Comparison of ENCODE assay signal across 24 mouse cellular contexts in genomic region chr11:7949201-7949875, GRCm38 (mm10).
A peak's percentile ranks its signal among the peaks of the same experiment; 100 is the strongest.
DNase-seq lines count a peak whose midpoint lies in the region; ATAC-seq lines count a peak whose summit lies in the region.
"Had no signal": no experiment of that assay in that cellular context is flagged by ENCODE, and none has a peak within 500 bp of the region (broad histone marks: within the 10 kb centered on the region; RNA-seq: fewer than 3 reads in every experiment).

No protein-coding gene starts in this region.

- no peak for ATAC-seq in embryonic facial prominence, embryonic 12.5 days (ENCODE audit: insufficient number of reproducible peaks, insufficient read depth, low FRiP score, low TSS enrichment)
- ATAC-seq in embryonic facial prominence, embryonic 15.5 days (ENCODE audit: insufficient number of reproducible peaks, low FRiP score, low TSS enrichment, low read depth): no peak
- no peak for ATAC-seq in midbrain, embryonic 15.5 days (replicated peaks)
- no peak for ATAC-seq in monocyte, adult 5-6 weeks (replicated peaks; ENCODE audit: insufficient number of reproducible peaks, low FRiP score, low TSS enrichment, poor library complexity, severe bottlenecking)
- ATAC-seq: CD4-positive, CD25-positive, alpha-beta regulatory T cell, adult 4 months; forebrain, embryonic 14.5 days; forebrain, postnatal 0 days; intestine, postnatal 0 days had no signal

- WGBS in embryonic facial prominence, embryonic 12.5 days: 39% methylated on average over 6 of the region's 6 CpGs
- WGBS in embryonic facial prominence, embryonic 15.5 days: 39% methylated on average over 6 of the region's 6 CpGs
- WGBS in midbrain, embryonic 15.5 days: 79% methylated on average over 6 of the region's 6 CpGs

- H3K9ac ChIP-seq in embryonic facial prominence, embryonic 12.5 days: no peak overlapping the region
- H3K9ac ChIP-seq in embryonic facial prominence, embryonic 15.5 days: no peak overlapping the region
- no peak overlapping the region for H3K9ac ChIP-seq in midbrain, embryonic 15.5 days
- H3K9ac ChIP-seq: forebrain, postnatal 0 days; heart, embryonic 12.5 days; heart, embryonic 15.5 days; hindbrain, embryonic 14.5 days had no signal

- H3K9me3 ChIP-seq in embryonic facial prominence, embryonic 12.5 days: no peaks in the 10 kb centered on the region
- no peaks in the 10 kb centered on the region for H3K9me3 ChIP-seq in embryonic facial prominence, embryonic 15.5 days (replicated peaks)
- H3K9me3 ChIP-seq in midbrain, embryonic 15.5 days: no peaks in the 10 kb centered on the region
- H3K9me3 ChIP-seq: heart, embryonic 12.5 days; heart, embryonic 15.5 days; hindbrain, embryonic 10.5 days had no signal

- H3K4me2 ChIP-seq in embryonic facial prominence, embryonic 12.5 days (replicated peaks): no peak overlapping the region
- H3K4me2 ChIP-seq in embryonic facial prominence, embryonic 15.5 days (replicated peaks): no peak overlapping the region
- H3K4me2 ChIP-seq in midbrain, embryonic 15.5 days: no peak overlapping the region
- H3K4me2 ChIP-seq: heart, embryonic 12.5 days; heart, embryonic 15.5 days; hindbrain, embryonic 14.5 days had no signal

- intact Hi-C loops in left cerebral cortex, postnatal 4 days (cut with DNase I): no loop called here
- intact Hi-C loops in left cerebral cortex, postnatal 10 days (cut with DNase I): no loop called here

- H3K4me1 ChIP-seq in embryonic facial prominence, embryonic 12.5 days: no peaks in the 10 kb centered on the region
- no peaks in the 10 kb centered on the region for H3K4me1 ChIP-seq in embryonic facial prominence, embryonic 15.5 days
- no peaks in the 10 kb centered on the region for H3K4me1 ChIP-seq in midbrain, embryonic 15.5 days
- H3K4me1 ChIP-seq: heart, embryonic 12.5 days; heart, embryonic 15.5 days; hindbrain, embryonic 10.5 days had no signal

- 0 out of 2 replicates have a peak overlapping the region, but pooled peaks have one; percentile 24 for H3K27ac ChIP-seq in embryonic facial prominence, embryonic 12.5 days
- peak overlapping the region; percentile 48; the same call in 1 of the 2 replicates for H3K27ac ChIP-seq in embryonic facial prominence, embryonic 15.5 days (replicated peaks)
- no peak overlapping the region for H3K27ac ChIP-seq in midbrain, embryonic 15.5 days
- H3K27ac ChIP-seq: heart, embryonic 15.5 days; hindbrain, embryonic 10.5 days; hindbrain, embryonic 14.5 days had no signal

- H3K4me3 ChIP-seq in embryonic facial prominence, embryonic 12.5 days: no peak overlapping the region
- H3K4me3 ChIP-seq in embryonic facial prominence, embryonic 15.5 days (replicated peaks): no peak overlapping the region
- H3K4me3 ChIP-seq in midbrain, embryonic 15.5 days: no peak overlapping the region
- H3K4me3 ChIP-seq: heart, embryonic 12.5 days; heart, embryonic 15.5 days; hindbrain, embryonic 10.5 days had no signal

- no peaks in the 10 kb centered on the region for H3K27me3 ChIP-seq in embryonic facial prominence, embryonic 12.5 days
- no peaks in the 10 kb centered on the region for H3K27me3 ChIP-seq in embryonic facial prominence, embryonic 15.5 days
- H3K27me3 ChIP-seq in midbrain, embryonic 15.5 days (replicated peaks): no peaks in the 10 kb centered on the region
- H3K27me3 ChIP-seq: heart, embryonic 12.5 days; heart, embryonic 15.5 days had no signal

- peak; percentile 19 to 43 for DNase-seq in cerebellum, postnatal 25 days
- DNase-seq in cerebellum, adult 11-12 months: no peak
- peak; percentile 26 for DNase-seq in left cerebral cortex, postnatal 4 days
- DNase-seq in left cerebral cortex, postnatal 10 days (ENCODE audit: extremely low spot score in 1 of 2, low spot score in 2 of 2): no peak
- DNase-seq: adrenal gland, adult 8-10 months; adrenal gland, postnatal 25 days; cerebellum, adult 18-20 months; forebrain, postnatal 0 days; gastrocnemius, postnatal 25 days; heart, adult 18-20 months; heart, postnatal 10 days; heart, postnatal 36 days; kidney, adult 8-10 months had no signal

- H3K36me3 ChIP-seq in embryonic facial prominence, embryonic 12.5 days: no peaks in the 10 kb centered on the region
- H3K36me3 ChIP-seq in embryonic facial prominence, embryonic 15.5 days: no peaks in the 10 kb centered on the region
- no peaks in the 10 kb centered on the region for H3K36me3 ChIP-seq in midbrain, embryonic 15.5 days (replicated peaks)
- H3K36me3 ChIP-seq: heart, embryonic 12.5 days; heart, embryonic 15.5 days; hindbrain, embryonic 10.5 days had no signal

Comparison
In these comparisons a context has a peak if more than half of its experiments do, and no peak if none do; other contexts are left out.
1. DNase-seq: peak in cerebellum, postnatal 25 days (2 of 2) and left cerebral cortex, postnatal 4 days (single experiment); none in cerebellum, adult 11-12 months (single experiment) and left cerebral cortex, postnatal 10 days (0 of 2).